Mouse (Mus musculus): ENCODE measurements around the gene Rhot1. TPM values are rescaled to one million over a fixed set of nuclear protein-coding genes. Genes with fewer than 3 reads are reported as not detected.

Rhot1 gene
- polyA plus RNA-seq, 1 experiment from 2014 or later = 56.5 TPM

GRCm38 (mm10) chr11:80308537-80308936 is 99.7 kb downstream of the Rhot1 start:
- H3K9ac ChIP-seq = no peak overlapping the region
- H3K4me3 ChIP-seq = no peak overlapping the region
- H3K27ac ChIP-seq = no peak overlapping the region
- ATAC-seq (replicated peaks; ENCODE audit: insufficient number of reproducible peaks, insufficient read depth, low FRiP score, low read depth) = no peak
- WGBS = 54% methylated on average over 6 of the region's 6 CpGs
- no peak overlapping the region for H3K4me2 ChIP-seq
- peaks cover 23% of the 10 kb centered on the region for H3K27me3 ChIP-seq
- no peaks in the 10 kb centered on the region for H3K36me3 ChIP-seq
- no peaks in the 10 kb centered on the region for H3K9me3 ChIP-seq (replicated peaks)
- no peaks in the 10 kb centered on the region for H3K4me1 ChIP-seq (replicated peaks)

- Histone ChIP-seq H3K27me3 (peaks cover 22% of the 10 kb centered on the region), H3K9me3 (replicated peaks) (no peaks in the 10 kb centered on the region), H3K9ac (no peak overlapping the region), H3K4me3 (no peak overlapping the region), H3K4me2 (no peak overlapping the region), H3K4me1 (replicated peaks) (no peaks in the 10 kb centered on the region), H3K27ac (no peak overlapping the region), H3K36me3 (no peaks in the 10 kb centered on the region)
- no peak for ATAC-seq (replicated peaks; ENCODE audit: insufficient number of reproducible peaks, insufficient read depth, low FRiP score, low read depth)
- 56% methylated on average over 4 of the region's 4 CpGs for WGBS
Measured at GRCm38 (mm10) chr11:80311271-80311670, 102.5 kb downstream of the Rhot1 start.

GRCm38 (mm10) chr11:80312049-80312448 is 103.2 kb downstream of the Rhot1 start:
- Histone ChIP-seq H3K4me1 (replicated peaks) (no peaks in the 10 kb centered on the region), H3K36me3 (no peaks in the 10 kb centered on the region), H3K27ac (no peak overlapping the region), H3K27me3 (peaks cover 17% of the 10 kb centered on the region; the same call in 1 of the 2 replicates), H3K4me2 (no peak overlapping the region), H3K4me3 (no peak overlapping the region), H3K9me3 (replicated peaks) (no peaks in the 10 kb centered on the region), H3K9ac (no peak overlapping the region)
- WGBS = 38% methylated on average over 2 of the region's 2 CpGs
- no peak for ATAC-seq (replicated peaks; ENCODE audit: insufficient number of reproducible peaks, insufficient read depth, low FRiP score, low read depth)

GRCm38 (mm10) chr11:80312565-80312964 is 103.7 kb downstream of the Rhot1 start:
- 1% methylated on average over 6 of the region's 6 CpGs for WGBS
- peaks cover 17% of the 10 kb centered on the region; the same call in 1 of the 2 replicates for H3K27me3 ChIP-seq
- no peaks in the 10 kb centered on the region for H3K4me1 ChIP-seq (replicated peaks)
- H3K4me3 ChIP-seq = no peak overlapping the region
- no peak for ATAC-seq (replicated peaks; ENCODE audit: insufficient number of reproducible peaks, insufficient read depth, low FRiP score, low read depth)
- H3K9ac ChIP-seq = no peak overlapping the region
- no peak overlapping the region for H3K4me2 ChIP-seq
- no peaks in the 10 kb centered on the region for H3K36me3 ChIP-seq
- H3K9me3 ChIP-seq (replicated peaks) = no peaks in the 10 kb centered on the region
- H3K27ac ChIP-seq = no peak overlapping the region

GRCm38 (mm10) chr11:80313462-80313861 is 104.6 kb downstream of the Rhot1 start:
- Histone ChIP-seq H3K4me3 (no peak overlapping the region), H3K27me3 (peaks cover 17% of the 10 kb centered on the region; the same call in 1 of the 2 replicates), H3K4me2 (no peak overlapping the region), H3K9me3 (replicated peaks) (no peaks in the 10 kb centered on the region), H3K36me3 (no peaks in the 10 kb centered on the region), H3K27ac (no peak overlapping the region), H3K4me1 (replicated peaks) (no peaks in the 10 kb centered on the region), H3K9ac (no peak overlapping the region)
- WGBS = 77% methylated on average over 1 of the region's 1 CpGs
- no peak for ATAC-seq (replicated peaks; ENCODE audit: insufficient number of reproducible peaks, insufficient read depth, low FRiP score, low read depth)

GRCm38 (mm10) chr11:80313944-80314343 is 105.1 kb downstream of the Rhot1 start:
- Histone ChIP-seq H3K9ac (no peak overlapping the region), H3K9me3 (replicated peaks) (no peaks in the 10 kb centered on the region), H3K27ac (no peak overlapping the region), H3K4me1 (replicated peaks) (no peaks in the 10 kb centered on the region), H3K4me3 (no peak overlapping the region), H3K27me3 (peaks cover 17% of the 10 kb centered on the region; the same call in 1 of the 2 replicates), H3K36me3 (no peaks in the 10 kb centered on the region), H3K4me2 (no peak overlapping the region)
- ATAC-seq (replicated peaks; ENCODE audit: insufficient number of reproducible peaks, insufficient read depth, low FRiP score, low read depth) = no peak
- WGBS = 82% methylated on average over 4 of the region's 4 CpGs

- H3K4me2 ChIP-seq = no peak overlapping the region
- H3K4me3 ChIP-seq = no peak overlapping the region
- H3K36me3 ChIP-seq = no peaks in the 10 kb centered on the region
- H3K9ac ChIP-seq = no peak overlapping the region
- H3K9me3 ChIP-seq (replicated peaks) = no peaks in the 10 kb centered on the region
- WGBS = 59% methylated on average over 10 of the region's 10 CpGs
- no peaks in the 10 kb centered on the region for H3K4me1 ChIP-seq (replicated peaks)
- no peak overlapping the region for H3K27ac ChIP-seq
- no peak; the same call in 1 of the 2 replicates for ATAC-seq (replicated peaks; ENCODE audit: insufficient number of reproducible peaks, insufficient read depth, low FRiP score, low read depth)
- H3K27me3 ChIP-seq = peaks cover 9% of the 10 kb centered on the region; the same call in 1 of the 2 replicates
Measured at GRCm38 (mm10) chr11:80315743-80316639, 107.2 kb downstream of the Rhot1 start.

Other genes starting within 250 kb of the Rhot1 start
- gene Utp6, start 246.6 kb upstream of the Rhot1 start, polyA plus RNA-seq (2015; fragmentation: Nextera tagmentation; extraction: Ambion mirVana) = 28.0 and 33.4 TPM in 2 replicates
- gene Suz12, start 215.9 kb upstream of the Rhot1 start, polyA plus RNA-seq (2015; fragmentation: Nextera tagmentation; extraction: Ambion mirVana) = 14.2 and 15.1 TPM in 2 replicates
- gene Crlf3, start 128.0 kb upstream of the Rhot1 start, polyA plus RNA-seq (2015; fragmentation: Nextera tagmentation; extraction: Ambion mirVana) = 29.2 and 37.4 TPM in 2 replicates
- gene Atad5, start 119.6 kb upstream of the Rhot1 start, polyA plus RNA-seq (2015; fragmentation: Nextera tagmentation; extraction: Ambion mirVana) = 4.4 and 4.7 TPM in 2 replicates
- gene Tefm, start 66.8 kb upstream of the Rhot1 start, polyA plus RNA-seq (2015; fragmentation: Nextera tagmentation; extraction: Ambion mirVana) = 27.6 and 29.2 TPM in 2 replicates
- 1.5 and 1.9 TPM in 2 replicates for gene Adap2, start 54.9 kb upstream of the Rhot1 start, polyA plus RNA-seq (2015; fragmentation: Nextera tagmentation; extraction: Ambion mirVana)
- 11.5 and 13.0 TPM in 2 replicates for gene Rnf135, start 25.2 kb upstream of the Rhot1 start, polyA plus RNA-seq (2015; fragmentation: Nextera tagmentation; extraction: Ambion mirVana)
- 1.7 and 3.2 TPM in 2 replicates for gene Rhbdl3, start 91.9 kb downstream of the Rhot1 start, polyA plus RNA-seq (2015; fragmentation: Nextera tagmentation; extraction: Ambion mirVana)
- 15.7 and 17.4 TPM in 2 replicates for gene 5730455P16Rik, start 169.0 kb downstream of the Rhot1 start, polyA plus RNA-seq (2015; fragmentation: Nextera tagmentation; extraction: Ambion mirVana)
- 127 and 139 TPM in 2 replicates for gene Zfp207, start 174.3 kb downstream of the Rhot1 start, polyA plus RNA-seq (2015; fragmentation: Nextera tagmentation; extraction: Ambion mirVana)
- 177 and 193 TPM in 2 replicates for gene Psmd11, start 219.6 kb downstream of the Rhot1 start, polyA plus RNA-seq (2015; fragmentation: Nextera tagmentation; extraction: Ambion mirVana)

Measured in heart, embryonic 15.5 days (tissue).